Mouse (Mus musculus) yolk sac, embryonic 10.5 days (tissue): ENCODE measurements around the gene Itgb6.

Experiments
- DNase-seq: peaks from one replicate; pipeline ENCODE4 v3.0.0-alpha.2; 2017; ENCODE audit warnings: low spot score

Itgb6 gene

GRCm38 (mm10) chr2:60722514-60722913 is at the start of gene Itgb6:
Itgb6 (minus strand) TSS chr2:60722643.
- no peak for DNase-seq

- DNase-seq: no peak
These were observed 44.0 kb upstream of the Itgb6 start for GRCm38 (mm10) chr2:60766420-60766819.

- DNase-seq: no peak
These were observed 33.8 kb upstream of the Itgb6 start for GRCm38 (mm10) chr2:60756218-60756617.

GRCm38 (mm10) chr2:60755101-60755500 is 32.7 kb upstream of the Itgb6 start:
- DNase-seq: no peak

- DNase-seq: no peak
These were observed 28.8 kb upstream of the Itgb6 start for GRCm38 (mm10) chr2:60751274-60751673.

- DNase-seq: no peak
These were observed 28.1 kb upstream of the Itgb6 start for GRCm38 (mm10) chr2:60750591-60750990.

- no peak for DNase-seq
These were observed 26.1 kb upstream of the Itgb6 start for GRCm38 (mm10) chr2:60748585-60748984.

- DNase-seq: peak; percentile 41
These were observed 25.1 kb upstream of the Itgb6 start for GRCm38 (mm10) chr2:60747590-60747989.

- no peak for DNase-seq
These were observed 22.2 kb upstream of the Itgb6 start for GRCm38 (mm10) chr2:60744674-60745073.

GRCm38 (mm10) chr2:60739389-60740137 is 17.1 kb upstream of the Itgb6 start:
- no peak for DNase-seq

GRCm38 (mm10) chr2:60730929-60731328 is 8.5 kb upstream of the Itgb6 start:
- no peak for DNase-seq

- DNase-seq: peak; percentile 59
These were observed 7.6 kb upstream of the Itgb6 start for GRCm38 (mm10) chr2:60730024-60730423.

GRCm38 (mm10) chr2:60728902-60729585 is 6.6 kb upstream of the Itgb6 start:
- DNase-seq: no peak

GRCm38 (mm10) chr2:60724660-60725059 is 2.2 kb upstream of the Itgb6 start:
- DNase-seq: no peak

- DNase-seq: no peak
These were observed 524 bp upstream of the Itgb6 start for GRCm38 (mm10) chr2:60722967-60723366.

- no peak for DNase-seq
These were observed 1.5 kb downstream of the Itgb6 start for GRCm38 (mm10) chr2:60720906-60721305.

- DNase-seq: no peak
These were observed 2.2 kb downstream of the Itgb6 start for GRCm38 (mm10) chr2:60720205-60720604.

- DNase-seq: no peak
These were observed 5.1 kb downstream of the Itgb6 start for GRCm38 (mm10) chr2:60717348-60717747.

- no peak for DNase-seq
These were observed 5.9 kb downstream of the Itgb6 start for GRCm38 (mm10) chr2:60716549-60716948.

GRCm38 (mm10) chr2:60715771-60716170 is 6.7 kb downstream of the Itgb6 start:
- no peak for DNase-seq

GRCm38 (mm10) chr2:60714971-60715502 is 7.4 kb downstream of the Itgb6 start:
- DNase-seq: no peak

GRCm38 (mm10) chr2:60714475-60714874 is 8.0 kb downstream of the Itgb6 start:
- no peak for DNase-seq

- DNase-seq: peak; percentile 1
These were observed 8.6 kb downstream of the Itgb6 start for GRCm38 (mm10) chr2:60713857-60714256.
